Mouse (Mus musculus) lung, adult 2 months (tissue): ENCODE data around the gene Rps6kc1.

Experiments used
- CTCF ChIP-seq: fragments of 200-500 bp; IDR thresholded peaks from 2 replicates; pipeline ENCODE4 v1.5.1; 2011; ENCODE audit warnings: mild to moderate bottlenecking, low read length, control low read depth; ENCODE audit not compliant: insufficient read depth
- POLR2A ChIP-seq: fragments of 200-500 bp; IDR thresholded peaks from 2 replicates; pipeline ENCODE4 v1.6.1; 2011; ENCODE audit warnings: low read depth, mild to moderate bottlenecking, control low read depth, low read length, borderline replicate concordance; ENCODE audit errors: extremely low read depth

- TF ChIP-seq CTCF (no peak), POLR2A (no peak)
Observed at GRCm38 (mm10) chr1:190880638-190881037, 30.9 kb downstream of the Rps6kc1 start.
